Mouse (Mus musculus) liver, adult 2 months (tissue): ENCODE results near the gene Pnrc2.

Experiments
- CTCF ChIP-seq: fragments of 200-500 bp; IDR thresholded peaks from 2 replicates; pipeline ENCODE4 v1.5.1; 2011; ENCODE audit warnings: low read depth, low read length, control low read depth
- POLR2A ChIP-seq: fragments of 200-500 bp; IDR thresholded peaks from 2 replicates; pipeline ENCODE4 v1.6.1; 2011; ENCODE audit warnings: low read length, control low read depth; ENCODE audit not compliant: insufficient read depth; ENCODE audit errors: extremely low read depth

DNA sequence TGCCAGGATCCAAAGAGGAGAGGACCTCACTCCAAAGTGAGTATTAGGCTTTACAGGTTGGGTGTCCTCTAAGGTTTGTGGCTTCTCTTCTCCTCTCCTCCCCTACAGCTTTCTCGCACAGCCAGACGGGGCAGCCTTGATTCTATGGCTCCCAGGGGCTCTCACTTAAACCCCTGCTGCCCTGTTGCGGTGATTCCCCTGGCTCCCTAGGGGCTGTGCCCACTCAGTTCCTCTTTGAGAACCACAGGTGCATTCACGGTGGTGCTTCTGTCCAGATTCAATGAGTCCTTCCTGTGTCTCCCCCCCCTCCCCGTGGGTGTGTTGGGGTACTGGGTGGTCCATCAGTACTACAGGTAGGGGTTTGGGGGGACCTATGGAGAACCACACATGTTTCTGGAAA, 26.4 kb upstream of the Pnrc2 start:
- TF ChIP-seq CTCF (no peak), POLR2A (no peak)
